Mouse (Mus musculus) liver, embryonic 14.5 days (tissue): Measurements from ENCODE around the gene Rfwd3.

Source experiments
- CTCF ChIP-seq: IDR thresholded peaks from 2 replicates; pipeline ENCODE4 v1.5.1; 2016; ENCODE audit warnings: antibody characterized with exemption, low read depth, control low read depth
- EP300 ChIP-seq: IDR thresholded peaks from 2 replicates; pipeline ENCODE4 v1.6.1; 2016; ENCODE audit warnings: antibody characterized with exemption, low read depth

- TF ChIP-seq CTCF = no peak
- no peak for TF ChIP-seq EP300
These were observed 40.2 kb upstream of the Rfwd3 start for GRCm38 (mm10) chr8:111340186-111340585.
